ENCODE assay signal across 9 mouse cellular contexts in genomic region chr19:6663391-6663790, GRCm38 (mm10).
DNase-seq lines count a peak whose midpoint lies in the region; ATAC-seq and TF ChIP-seq lines count a peak whose summit lies in the region.
"Had no signal": no experiment of that assay in that cellular context is flagged by ENCODE, and none has a peak within 500 bp of the region (broad histone marks: within the 10 kb centered on the region; RNA-seq: fewer than 3 reads in every experiment).

No protein-coding gene starts in this region.

- WGBS in heart, embryonic 16.5 days = 7% methylated on average over 10 of the region's 10 CpGs
- 2% methylated on average over 10 of the region's 10 CpGs for WGBS in lung, adult 2 months
- under 1% methylated on average over 10 of the region's 10 CpGs for WGBS in olfactory bulb, adult 2 months
- 3% methylated on average over 10 of the region's 10 CpGs for WGBS in thymus, adult 2 months

- peak; percentile 55 to 63 for DNase-seq in CD8-positive naive resting alpha-beta T cell, adult 2 months (ENCODE audit: low read depth in 2 of 2, low spot score in 2 of 2)
- peak; percentile 89 for DNase-seq in brain, embryonic 14.5 days (ENCODE audit: low read depth)
- peak; percentile 79 to 94 for DNase-seq in kidney, postnatal 36 days
- DNase-seq in lung, adult 2 months = peak; percentile 72
- peak; percentile 79 for DNase-seq in thymus, adult 2 months

- TF ChIP-seq CTCF in brain, embryonic 14.5 days (IDR thresholded peaks at IDR 0.05; ENCODE audit: borderline replicate concordance, extremely low read depth, insufficient read depth, insufficient read length) = peak; percentile 94
- TF ChIP-seq CTCF in lung, adult 2 months (IDR thresholded peaks at IDR 0.05; ENCODE audit: insufficient read depth, low read length) = peak; percentile 90
- TF ChIP-seq CTCF in olfactory bulb, adult 2 months (IDR thresholded peaks at IDR 0.05; ENCODE audit: insufficient read depth, low read depth, low read length) = peak; percentile 88
- peak; percentile 77 for TF ChIP-seq CTCF in thymus, adult 2 months (IDR thresholded peaks at IDR 0.05; ENCODE audit: borderline replicate concordance, control insufficient read depth, extremely low read depth, insufficient read depth, low read length, poor library complexity)

- peak; percentile 48; the same call in 1 of the 2 replicates for ATAC-seq in erythroblast, adult 5-6 weeks (replicated peaks; ENCODE audit: low FRiP score, poor library complexity, severe bottlenecking)
- ATAC-seq in heart, embryonic 16.5 days (replicated peaks; ENCODE audit: extremely low read depth, insufficient read depth, low FRiP score) = peak; percentile 63; the same call in 1 of the 2 replicates

- peaks cover 5% of the 10 kb centered on the region; the same call in 1 of the 2 replicates for H3K27me3 ChIP-seq in heart, embryonic 16.5 days (ENCODE audit: control insufficient read depth, insufficient read depth, low read length)
- no peaks in the 10 kb centered on the region for H3K27me3 ChIP-seq in thymus, adult 2 months (ENCODE audit: control insufficient read depth, insufficient read depth, low read length)

- H3K36me3 ChIP-seq in heart, embryonic 16.5 days (ENCODE audit: control insufficient read depth, insufficient read depth) = no peaks in the 10 kb centered on the region
- H3K36me3 ChIP-seq in thymus, adult 2 months (ENCODE audit: control insufficient read depth, insufficient read depth, low read length) = no peaks in the 10 kb centered on the region
- H3K36me3 ChIP-seq: heart, embryonic 13.5 days had no signal

- H3K4me1 ChIP-seq in heart, embryonic 16.5 days (ENCODE audit: control insufficient read depth, insufficient read depth, low read length) = no peaks in the 10 kb centered on the region
- H3K4me1 ChIP-seq in lung, adult 2 months (ENCODE audit: control insufficient read depth, insufficient read depth, low read length) = peaks cover 2% of the 10 kb centered on the region; the same call in 1 of the 2 replicates
- peaks cover 8% of the 10 kb centered on the region for H3K4me1 ChIP-seq in olfactory bulb, adult 2 months (ENCODE audit: control insufficient read depth, insufficient read depth, low read length)
- H3K4me1 ChIP-seq in thymus, adult 2 months (replicated peaks; ENCODE audit: control insufficient read depth, insufficient read depth, low read length) = no peaks in the 10 kb centered on the region

- no peaks in the 10 kb centered on the region for H3K9me3 ChIP-seq in heart, embryonic 16.5 days (replicated peaks; ENCODE audit: control insufficient read depth, low read length)
- H3K9me3 ChIP-seq: heart, embryonic 13.5 days had no signal

- no peak overlapping the region for H3K4me3 ChIP-seq in heart, embryonic 16.5 days (ENCODE audit: low read length)
- H3K4me3 ChIP-seq in lung, adult 2 months (replicated peaks; ENCODE audit: extremely low read depth, low read depth, low read length) = no peak overlapping the region
- H3K4me3 ChIP-seq in olfactory bulb, adult 2 months (ENCODE audit: insufficient read depth, low read depth, low read length) = no peak overlapping the region
- no peak overlapping the region for H3K4me3 ChIP-seq in thymus, adult 2 months (ENCODE audit: control insufficient read depth, insufficient read depth, low read length)
- H3K4me3 ChIP-seq: heart, embryonic 13.5 days had no signal

- no peak overlapping the region for H3K9ac ChIP-seq in heart, embryonic 16.5 days (ENCODE audit: low read length)
- H3K9ac ChIP-seq: heart, embryonic 13.5 days had no signal

- H3K4me2 ChIP-seq in heart, embryonic 16.5 days (ENCODE audit: low read depth, low read length) = no peak overlapping the region
- H3K4me2 ChIP-seq: heart, embryonic 13.5 days had no signal

- H3K27ac ChIP-seq in heart, embryonic 16.5 days (ENCODE audit: low read length) = no peak overlapping the region
- H3K27ac ChIP-seq in olfactory bulb, adult 2 months (ENCODE audit: insufficient read depth, low read depth, low read length) = no peak overlapping the region
- H3K27ac ChIP-seq in thymus, adult 2 months (ENCODE audit: control insufficient read depth, insufficient read depth, low read length) = no peak overlapping the region
- H3K27ac ChIP-seq: heart, embryonic 13.5 days had no signal

- TF ChIP-seq POLR2A in brain, embryonic 14.5 days (IDR thresholded peaks at IDR 0.05; ENCODE audit: borderline replicate concordance, extremely low read depth, insufficient read depth, insufficient read length, poor library complexity, severe bottlenecking) = no peak
- TF ChIP-seq POLR2A in lung, adult 2 months (IDR thresholded peaks at IDR 0.05; ENCODE audit: borderline replicate concordance, extremely low read depth, low read depth, low read length) = no peak
- no peak for TF ChIP-seq POLR2A in olfactory bulb, adult 2 months (IDR thresholded peaks at IDR 0.05; ENCODE audit: insufficient read depth, low read depth, low read length)
- TF ChIP-seq POLR2A in thymus, adult 2 months (IDR thresholded peaks at IDR 0.05; ENCODE audit: control insufficient read depth, extremely low read depth, insufficient read depth, low read length, poor library complexity) = no peak
